Mouse (Mus musculus) neutrophil, adult 83 days (primary cell): ENCODE measurements around the gene Ear10. TPM values are rescaled to one million over a fixed set of nuclear protein-coding genes. Genes with fewer than 3 reads are reported as not detected.

Source experiments
- total RNA-seq, 2 experiments: library from RNA; stranded (reverse); gene quantifications; one replicate each; pipeline ENCODE4 v1.2.4; 2023

The Ear10 gene
- total RNA-seq, result not detected

DNA sequence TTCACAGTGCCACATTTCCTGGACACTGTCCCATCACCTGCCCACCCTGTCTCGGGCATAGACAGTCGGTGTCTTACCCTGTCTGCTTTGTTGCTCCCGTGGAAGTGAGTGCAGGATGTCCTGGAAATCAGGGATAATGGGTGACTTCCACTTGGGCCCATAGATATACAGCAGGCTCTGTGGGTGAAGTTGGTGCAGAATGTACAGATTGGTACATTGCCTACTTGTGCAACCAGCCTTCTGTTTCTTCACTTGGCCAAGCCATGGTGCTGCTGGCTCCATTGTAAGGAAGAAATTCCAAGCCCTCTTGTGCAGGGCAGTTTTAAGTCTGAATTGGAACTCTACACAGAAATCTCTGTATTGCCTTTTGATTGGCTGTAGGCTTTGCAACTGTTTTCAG, at the start of gene Ear10:
TSS of gene Ear10 (minus strand) at position 101 of the 400 bp plus-strand sequence.

DNA sequence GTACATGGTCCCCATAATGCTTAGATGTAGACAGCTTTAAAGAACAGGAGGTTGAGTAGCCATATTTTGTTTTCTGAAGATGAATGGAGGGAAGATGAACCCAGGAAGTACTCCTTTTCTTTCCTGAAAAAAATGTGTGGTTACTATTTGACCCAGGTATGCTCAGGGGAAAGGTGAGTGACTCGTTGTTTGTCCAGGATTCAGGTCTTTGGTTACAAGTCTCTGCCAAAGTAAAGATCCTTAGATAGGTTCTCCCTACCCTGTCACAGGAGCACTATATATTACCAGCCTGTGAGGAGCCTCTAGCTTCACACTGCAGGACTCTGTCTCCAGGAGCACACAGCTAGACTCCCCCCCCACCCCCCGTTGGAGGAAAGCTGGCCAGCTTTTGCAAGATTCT, 33.4 kb upstream of the Ear10 start, which contains the start of gene Ang5:
TSS of gene Ang5 (plus strand) at position 301 of the 400 bp plus-strand sequence.

GRCm38 (mm10) chr14:43924688-43925403, 1.5 kb upstream of the Ear10 start, which contains the start of gene Gm8113:
TSS of gene Gm8113 (plus strand) at chr14:43925390.

DNA sequence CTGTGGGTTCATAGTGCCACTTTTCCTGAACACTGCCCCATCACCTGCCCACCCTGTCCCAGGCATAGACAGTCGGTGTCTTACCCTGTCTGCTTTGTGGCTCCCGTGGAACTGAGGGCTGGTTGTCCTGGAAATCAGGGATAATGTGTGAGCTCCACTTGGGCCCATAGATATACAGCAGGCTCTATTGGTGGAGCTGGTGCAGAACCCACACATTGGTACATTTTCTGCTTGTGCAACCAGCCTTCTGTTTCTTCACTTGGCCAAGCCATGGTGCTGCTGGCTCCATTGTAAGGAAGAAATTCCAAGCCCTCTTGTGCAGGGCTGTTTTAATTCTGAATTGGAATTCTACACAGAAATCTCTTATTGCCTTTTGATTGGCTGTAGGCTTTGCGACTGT, 47.9 kb downstream of the Ear10 start, which contains the start of gene Ear1:
TSS of gene Ear1 (minus strand) at position 101 of the 400 bp plus-strand sequence.

Other genes starting within 250 kb of the Ear10 start
- gene Gm8165, start 246.4 kb downstream of the Ear10 start, total RNA-seq, result not detected
- under 1 TPM in 1 of 2 experiments, not detected in 1; 0.35 TPM for gene Gm7324, start 225.7 kb downstream of the Ear10 start, total RNA-seq
- not detected for gene Gm16506, start 196.1 kb downstream of the Ear10 start, total RNA-seq
- not detected for gene Gm6526, start 175.7 kb downstream of the Ear10 start, total RNA-seq
- not detected for gene Gm8180, start 138.8 kb downstream of the Ear10 start, total RNA-seq
- gene Ear1, start 48.0 kb downstream of the Ear10 start, total RNA-seq, result 10 to 100 TPM; 35.6 to 84.2 TPM
- gene Gm8113, start 1.8 kb upstream of the Ear10 start, total RNA-seq, result 1 to 10 TPM in 1 of 2 experiments, under 1 TPM in 1; 0.60 to 3.6 TPM
- not detected for gene Ang5, start 33.5 kb upstream of the Ear10 start, total RNA-seq
- not detected for gene Ang6, start 78.7 kb upstream of the Ear10 start, total RNA-seq
- gene Ear2, start 179.1 kb upstream of the Ear10 start, total RNA-seq, result 100 to 1,000 TPM; 158 to 214 TPM
- not detected for gene Gm3327, start 200.3 kb upstream of the Ear10 start, total RNA-seq